Mouse (Mus musculus): ENCODE measurements around the gene Slamf7.
A peak's percentile ranks its signal among the peaks of the same experiment; 100 is the strongest.

Slamf7 gene

DNA sequence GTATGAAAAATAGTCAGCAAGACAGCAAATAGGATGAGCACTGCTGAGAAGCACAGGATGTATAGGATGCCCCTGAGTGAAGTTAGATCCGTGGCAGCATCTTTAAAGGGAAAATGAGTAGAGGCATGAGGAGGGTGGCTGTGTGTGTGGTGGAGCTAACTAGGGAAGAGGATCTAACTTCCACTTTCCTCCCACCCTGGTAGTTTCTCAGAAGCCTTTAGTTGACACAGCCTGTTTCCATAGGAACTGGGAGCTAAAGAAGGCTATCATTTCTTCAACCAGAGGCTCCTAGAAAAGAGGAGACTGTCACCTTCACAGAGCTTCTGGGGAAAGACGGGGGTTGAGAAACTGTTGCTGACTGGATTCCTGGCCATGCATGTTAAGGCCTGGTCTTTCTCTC lies 14.1 kb downstream of the Slamf7 start:
- no peak for DNase-seq (ENCODE audit: extremely low read depth, insufficient read length, low spot score)

DNA sequence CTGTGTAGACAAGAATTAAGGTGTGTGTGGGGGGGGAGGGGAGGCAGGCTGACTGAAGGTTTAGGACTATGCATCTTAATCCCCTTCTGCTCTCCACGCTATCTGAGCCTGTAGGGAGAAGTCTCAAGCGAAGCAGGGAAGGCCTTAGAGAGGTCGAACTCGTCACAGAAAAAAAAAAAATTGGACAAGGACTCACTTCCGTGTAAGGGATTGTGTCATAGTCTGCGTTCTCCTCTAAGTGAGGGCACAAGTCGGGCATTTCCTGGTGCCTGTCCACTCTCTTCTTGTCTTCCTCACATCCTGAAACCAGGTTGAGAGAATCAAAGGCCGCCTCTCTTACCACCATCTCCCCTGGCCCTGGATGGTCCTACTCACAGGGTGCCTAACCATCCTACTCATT lies 15.7 kb downstream of the Slamf7 start:
- DNase-seq (ENCODE audit: extremely low read depth, insufficient read length, low spot score): no peak

DNA sequence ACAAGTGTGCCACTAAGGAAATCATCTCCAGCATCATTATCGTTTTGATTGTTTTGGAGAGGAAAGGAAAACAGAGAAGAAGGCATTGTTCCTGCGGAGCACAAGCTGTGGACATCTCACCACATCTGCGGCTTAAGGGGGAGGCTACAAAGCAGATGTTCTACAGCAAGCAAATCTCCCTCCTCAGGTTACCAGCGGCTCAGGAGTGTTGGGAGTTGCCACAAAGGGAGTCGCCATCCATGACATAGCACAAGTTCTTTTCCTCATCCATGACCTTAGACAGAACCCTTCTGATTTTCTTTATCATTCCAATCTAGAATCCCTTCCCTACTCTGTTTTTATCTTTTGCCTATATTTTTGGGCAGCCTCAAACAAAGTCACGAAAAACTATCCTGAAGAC lies 17.1 kb downstream of the Slamf7 start:
- DNase-seq (ENCODE audit: extremely low read depth, insufficient read length, low spot score): no peak

DNA sequence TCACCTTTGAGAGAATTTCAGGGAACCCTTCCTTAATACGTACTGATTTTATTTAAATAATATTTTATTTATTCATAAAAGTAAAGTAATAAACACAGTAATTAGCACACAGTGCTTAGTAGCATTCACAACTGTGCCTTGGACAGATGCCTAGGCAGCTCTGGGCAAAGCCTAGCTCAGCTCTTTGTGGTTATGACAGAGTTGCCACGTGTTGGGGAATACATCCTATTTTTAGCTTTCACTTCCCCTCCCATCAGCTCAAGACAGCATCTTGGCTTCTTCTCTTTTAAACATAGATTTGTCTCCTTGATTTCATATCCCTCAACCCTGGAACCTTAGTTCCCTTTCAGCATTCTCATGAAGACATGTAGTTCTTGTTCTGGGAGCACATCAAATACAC lies 21.4 kb downstream of the Slamf7 start:
- no peak for DNase-seq (ENCODE audit: extremely low read depth, insufficient read length, low spot score)

DNA sequence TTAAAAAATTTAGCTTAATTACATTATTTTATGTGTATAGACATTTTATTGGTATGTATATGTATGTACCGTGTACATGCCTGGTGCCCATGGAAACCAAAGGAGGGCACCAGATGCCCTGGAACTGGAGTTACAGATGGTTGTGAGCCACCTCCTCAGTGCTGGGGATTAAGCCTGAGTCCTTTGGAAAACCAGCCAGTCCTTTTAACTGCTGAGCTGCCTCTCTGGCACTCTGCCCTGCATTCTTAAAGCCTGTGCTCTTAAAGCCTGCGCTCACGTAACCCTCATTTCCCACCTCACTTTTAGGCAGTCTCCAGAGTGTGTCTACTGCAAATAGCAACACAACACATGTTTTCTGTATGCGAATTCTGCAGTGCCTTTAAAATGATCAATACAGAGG lies 21.9 kb downstream of the Slamf7 start:
- DNase-seq (ENCODE audit: extremely low read depth, insufficient read length, low spot score): peak; percentile 5

DNA sequence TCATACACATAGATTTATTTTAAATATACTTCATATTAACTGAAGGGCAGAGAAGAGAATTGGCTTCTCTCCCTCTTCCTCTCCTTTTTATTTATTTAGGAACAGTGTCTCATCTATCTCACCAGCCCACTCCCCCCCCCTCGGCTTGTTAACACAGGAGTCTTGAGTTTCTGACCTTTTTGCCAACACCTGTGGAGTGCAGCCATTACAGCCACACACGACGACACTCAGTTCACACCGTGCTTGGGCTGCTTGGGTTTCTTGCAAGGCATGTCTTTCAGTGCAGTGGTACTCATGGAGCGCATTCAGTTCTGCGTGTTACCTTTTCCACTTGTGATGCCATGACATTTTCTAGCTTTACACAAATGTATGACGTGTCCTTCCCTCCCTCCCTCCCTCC lies 22.8 kb downstream of the Slamf7 start:
- no peak for DNase-seq (ENCODE audit: extremely low read depth, insufficient read length, low spot score)

DNA sequence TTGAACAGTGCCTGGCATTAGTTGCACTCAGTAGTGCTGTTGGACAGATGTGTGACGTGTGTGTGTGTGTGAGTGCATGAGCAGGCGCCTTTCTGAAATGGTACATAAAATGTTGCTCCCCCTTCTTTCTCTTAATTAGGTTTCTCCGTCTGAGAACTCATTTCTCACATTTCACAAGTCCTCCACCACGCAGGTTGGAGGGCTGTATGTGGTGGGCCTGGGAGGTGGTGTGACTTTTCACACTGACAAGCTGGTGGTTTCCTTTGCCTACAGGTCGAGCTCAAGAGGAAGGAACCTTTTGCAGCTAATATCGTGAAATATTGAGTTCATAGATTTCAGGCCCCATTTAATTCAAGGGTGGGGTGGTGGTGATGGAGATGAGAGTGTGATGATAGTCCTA lies 23.7 kb downstream of the Slamf7 start:
- DNase-seq (ENCODE audit: extremely low read depth, insufficient read length, low spot score): no peak

DNA sequence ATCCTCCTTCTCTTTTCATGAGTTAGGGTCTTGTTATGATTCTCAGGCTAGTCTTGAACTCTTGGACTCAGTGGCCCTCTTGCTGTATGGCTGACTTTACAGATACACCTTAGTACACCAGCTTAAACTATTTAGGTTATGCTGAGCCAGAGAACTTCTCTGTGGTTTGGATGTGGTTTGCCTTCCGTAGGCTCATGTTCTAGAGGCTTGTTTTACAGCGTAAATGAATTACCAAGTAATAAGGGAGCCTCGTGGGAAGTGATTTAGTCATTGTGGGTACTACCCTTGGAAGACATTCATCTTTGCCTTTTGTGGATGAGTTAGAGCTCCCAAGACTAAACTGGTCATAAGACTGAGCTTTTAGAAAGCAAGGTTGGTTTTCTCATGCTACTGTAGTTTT lies 25.0 kb downstream of the Slamf7 start:
- DNase-seq (ENCODE audit: extremely low read depth, insufficient read length, low spot score): no peak

DNA sequence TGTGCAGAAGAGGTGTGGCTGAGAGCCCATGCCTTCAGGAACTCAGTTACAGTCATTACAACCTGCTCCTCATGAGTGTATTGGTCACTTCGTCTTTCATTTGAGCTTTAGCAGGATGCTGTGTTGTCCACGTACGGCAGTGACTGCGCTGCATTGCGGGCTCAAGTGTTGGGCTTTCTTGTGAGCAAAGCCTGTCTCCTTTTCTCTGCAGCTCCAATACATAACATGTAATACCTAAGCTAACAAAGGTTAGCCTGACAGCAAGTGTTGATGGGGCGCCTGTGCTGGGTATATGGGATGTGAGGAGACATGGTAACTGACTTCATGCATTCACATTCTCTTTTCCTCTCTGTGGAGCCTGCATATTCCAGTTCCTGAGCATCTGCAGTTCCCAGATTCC lies 32.7 kb downstream of the Slamf7 start:
- no peak for DNase-seq (ENCODE audit: extremely low read depth, insufficient read length, low spot score)

DNA sequence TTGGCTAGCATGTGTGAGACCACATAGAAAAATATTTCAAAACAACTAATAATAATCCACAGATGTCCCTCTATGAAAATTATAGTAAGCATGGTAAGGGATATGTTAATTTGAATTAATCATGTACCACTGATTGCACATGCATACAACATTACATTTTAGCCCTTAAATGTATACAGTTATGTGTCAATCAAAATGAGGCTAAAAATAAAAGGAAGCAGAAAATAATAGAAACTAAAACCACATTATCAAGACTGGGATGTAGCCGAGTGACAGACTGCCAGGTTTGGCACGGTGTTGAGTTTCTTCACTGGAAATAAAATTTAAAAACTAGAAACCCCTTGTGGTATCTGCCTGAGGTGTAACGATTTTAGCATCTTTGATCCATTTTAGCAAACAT lies 33.2 kb downstream of the Slamf7 start:
- no peak for DNase-seq (ENCODE audit: extremely low read depth, insufficient read length, low spot score)

DNA sequence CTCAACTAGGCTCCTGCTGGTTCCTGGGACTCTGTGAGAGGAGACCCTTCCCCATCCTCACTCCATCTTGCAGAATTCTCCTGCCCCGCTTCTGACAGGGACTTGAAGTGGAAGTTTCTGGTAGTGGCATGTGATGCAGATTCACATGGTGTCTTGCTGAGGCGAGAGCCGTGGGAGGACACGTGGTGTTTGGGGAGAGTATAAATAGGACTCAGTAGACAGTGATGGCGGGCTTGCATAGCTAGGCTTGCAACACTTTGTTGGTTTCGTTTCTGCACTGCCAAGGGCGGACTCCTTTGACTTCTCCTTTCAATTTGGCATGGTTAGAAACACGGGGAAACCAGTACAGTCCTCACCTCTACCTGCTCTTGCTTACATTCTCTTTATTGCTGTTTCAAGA lies 33.8 kb downstream of the Slamf7 start:
- no peak for DNase-seq (ENCODE audit: extremely low read depth, insufficient read length, low spot score)

DNA sequence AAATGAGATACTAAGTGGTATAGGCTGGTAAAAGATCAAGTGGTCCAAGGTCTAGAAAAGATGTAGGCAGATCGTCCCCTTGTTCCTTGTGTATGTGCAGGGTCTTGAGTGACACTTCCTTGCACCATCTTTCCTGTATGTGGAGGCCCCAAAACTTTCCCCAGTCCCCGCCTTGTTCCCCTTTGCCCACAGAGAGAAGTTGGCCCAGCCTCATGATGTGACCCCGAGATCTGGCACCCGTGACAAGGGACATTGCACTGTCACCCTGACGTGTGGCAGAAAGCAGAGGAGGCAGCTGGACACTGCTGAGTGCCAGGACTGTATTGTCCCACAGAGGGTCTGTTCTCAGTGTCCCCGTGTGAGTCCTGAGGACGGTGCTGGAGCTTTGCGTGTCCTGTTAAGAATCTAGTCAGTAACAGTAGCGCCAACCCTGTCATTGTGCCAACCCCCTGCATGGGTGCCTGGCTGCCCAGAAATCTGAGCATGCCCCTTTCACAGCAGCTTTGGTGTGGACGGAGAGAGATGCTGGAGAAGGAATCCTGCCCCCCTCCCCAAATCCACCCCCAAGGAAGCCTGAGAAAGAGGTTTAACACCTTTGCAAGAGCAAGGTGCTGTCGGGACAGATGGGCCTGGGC lies 35.8 kb downstream of the Slamf7 start:
- no peak for DNase-seq (ENCODE audit: extremely low read depth, insufficient read length, low spot score)

DNA sequence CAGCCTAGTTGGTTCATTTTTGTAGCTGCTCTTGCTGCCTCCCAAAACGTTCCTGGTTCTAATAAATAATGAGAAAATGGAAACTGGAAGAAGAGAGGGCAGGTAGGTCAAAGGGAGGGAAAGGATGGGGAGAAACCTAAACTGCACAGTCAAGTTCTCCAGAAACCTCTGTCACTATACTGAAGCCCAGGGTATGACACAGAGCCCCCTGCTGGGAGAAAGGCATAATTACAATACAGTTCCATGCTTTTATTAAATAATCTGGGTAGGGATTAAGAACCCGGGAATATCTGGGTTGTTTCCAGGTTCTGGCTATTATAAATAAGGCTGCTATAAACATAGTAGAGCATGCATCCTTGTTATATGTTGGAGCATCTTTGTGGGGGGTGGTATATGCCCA lies 38.9 kb downstream of the Slamf7 start:
- DNase-seq (ENCODE audit: extremely low read depth, insufficient read length, low spot score): no peak

DNA sequence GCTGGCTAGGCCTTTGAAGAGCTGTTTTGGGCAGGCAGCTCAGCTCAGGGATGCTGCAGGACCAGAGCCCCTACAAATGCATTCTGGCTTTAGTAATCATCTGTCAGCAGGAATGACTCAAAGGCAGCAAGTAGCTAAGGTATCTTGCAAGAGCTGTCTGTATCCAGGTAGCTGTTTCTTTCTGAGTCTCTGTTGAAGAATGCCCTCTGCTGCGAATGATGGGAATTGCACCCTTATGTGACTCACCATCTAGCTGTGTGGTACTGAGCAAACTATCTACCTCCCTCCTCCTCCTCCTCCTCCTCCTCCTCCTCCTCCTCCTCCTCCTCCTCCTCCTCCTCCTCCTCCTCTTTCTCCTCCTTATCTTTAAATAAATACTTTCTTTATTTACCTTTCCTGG lies 42.1 kb downstream of the Slamf7 start:
- no peak for DNase-seq (ENCODE audit: extremely low read depth, insufficient read length, low spot score)

DNA sequence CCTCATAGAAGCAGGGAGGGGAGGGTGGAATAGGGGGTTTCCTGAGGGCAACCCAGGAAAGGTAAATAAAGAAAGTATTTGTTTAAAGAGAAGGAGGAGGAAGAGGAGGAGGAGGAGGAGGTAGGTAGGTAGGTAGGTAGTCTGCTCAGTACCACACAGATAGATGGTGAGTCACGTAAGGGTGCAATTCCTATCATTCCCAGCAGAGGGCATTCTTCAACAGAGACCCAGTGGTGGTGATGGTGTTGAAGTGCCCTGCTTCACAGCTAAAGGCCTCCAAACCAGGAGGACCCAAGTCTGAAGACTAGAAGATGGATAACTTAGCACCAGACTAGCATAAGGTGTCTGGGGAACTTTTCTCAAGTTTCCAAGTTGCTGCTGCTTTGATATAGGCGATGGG lies 42.8 kb downstream of the Slamf7 start:
- DNase-seq (ENCODE audit: extremely low read depth, insufficient read length, low spot score): no peak

DNA sequence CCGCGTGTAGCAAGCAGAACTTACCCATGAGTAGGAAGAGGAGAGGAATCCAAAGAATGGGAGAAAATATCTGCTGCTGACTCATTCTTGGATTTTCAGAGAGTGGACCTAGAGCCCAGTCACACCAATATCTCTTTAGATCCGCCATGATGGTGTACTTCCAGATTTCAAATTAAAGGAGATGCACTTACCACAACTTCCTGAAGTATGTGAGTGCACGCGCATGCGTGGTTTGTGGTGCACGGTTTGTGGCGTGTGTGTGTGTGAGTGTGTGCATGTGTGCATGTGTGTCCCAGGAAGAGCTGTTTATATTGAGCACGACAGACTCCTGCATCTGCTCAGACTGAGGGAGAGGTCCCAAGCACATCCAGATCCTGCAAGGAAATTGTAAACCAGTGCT lies 45.7 kb downstream of the Slamf7 start, which contains the start of gene Ly9:
Ly9 (minus strand) TSS at position 235 of the 400 bp plus-strand sequence.
- no peak for DNase-seq (ENCODE audit: extremely low read depth, insufficient read length, low spot score)

DNA sequence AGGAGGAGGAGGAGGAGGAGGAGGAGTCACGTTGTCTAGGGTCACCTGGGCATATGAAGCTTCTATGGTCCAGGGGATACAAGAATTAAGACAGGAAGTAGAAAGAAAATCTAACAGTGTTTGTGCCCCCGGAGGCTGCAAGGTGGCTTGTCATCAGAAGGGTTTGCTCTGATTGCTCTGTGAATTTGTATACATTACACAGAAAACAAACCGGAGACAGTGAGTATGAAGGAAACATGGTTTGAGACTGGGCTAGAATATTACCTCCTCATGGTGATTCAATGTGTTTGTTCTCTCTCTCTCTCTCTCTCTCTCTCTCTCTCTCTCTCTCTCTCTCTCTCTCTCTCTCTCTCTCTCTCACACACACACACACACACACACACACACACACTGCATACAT lies 46.2 kb downstream of the Slamf7 start:
- no peak for DNase-seq (ENCODE audit: extremely low read depth, insufficient read length, low spot score)

DNA sequence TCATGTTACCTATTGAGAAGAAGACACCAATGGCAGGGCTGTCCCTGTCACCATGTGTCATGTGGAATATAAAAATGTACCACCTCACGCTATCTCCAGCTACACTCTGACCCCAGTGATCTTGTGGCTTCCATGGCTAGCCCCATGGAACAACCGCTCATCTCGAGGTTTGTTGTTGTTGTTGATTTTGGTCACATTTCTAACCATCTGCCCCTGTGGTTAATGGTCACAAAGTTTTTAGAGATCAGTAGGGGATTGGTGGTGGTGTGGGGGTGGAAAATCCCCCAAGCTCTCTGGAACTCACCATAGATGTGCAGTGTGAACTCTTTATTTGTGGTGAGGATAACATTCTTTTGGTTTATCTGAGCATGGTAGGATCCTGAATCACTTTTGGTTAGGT lies 48.1 kb downstream of the Slamf7 start:
- no peak for DNase-seq (ENCODE audit: extremely low read depth, insufficient read length, low spot score)

DNA sequence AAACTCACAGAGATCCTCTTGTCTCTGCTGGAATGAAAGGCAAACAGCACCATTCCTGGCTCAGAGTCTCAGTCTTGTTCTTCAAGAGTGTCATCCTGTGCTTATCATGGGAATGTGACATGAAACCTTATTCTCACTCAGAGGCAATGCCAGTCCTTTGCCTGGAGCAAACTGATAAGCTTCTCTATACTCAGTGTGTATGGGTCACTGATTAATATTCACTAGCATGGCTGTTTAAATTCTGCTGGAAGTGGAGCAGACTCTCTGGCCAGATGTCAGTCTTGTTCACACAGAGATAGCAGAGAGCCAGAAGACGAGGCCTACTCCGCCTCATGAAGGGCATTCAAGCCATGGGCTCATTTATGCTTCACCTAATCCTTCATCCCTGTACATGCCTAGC lies 68.3 kb downstream of the Slamf7 start:
- no peak for DNase-seq (ENCODE audit: extremely low read depth, insufficient read length, low spot score)
